Mouse (Mus musculus): ENCODE measurements at regions not wholly inside any gene's neighbourhood (a gene's known extent, or its start where the extent isn't known, plus 50 kb on each side); places are given as distances from the start of the nearest gene placed in this dataset.
A peak's percentile ranks its signal among the peaks of the same experiment; 100 is the strongest.

DNA sequence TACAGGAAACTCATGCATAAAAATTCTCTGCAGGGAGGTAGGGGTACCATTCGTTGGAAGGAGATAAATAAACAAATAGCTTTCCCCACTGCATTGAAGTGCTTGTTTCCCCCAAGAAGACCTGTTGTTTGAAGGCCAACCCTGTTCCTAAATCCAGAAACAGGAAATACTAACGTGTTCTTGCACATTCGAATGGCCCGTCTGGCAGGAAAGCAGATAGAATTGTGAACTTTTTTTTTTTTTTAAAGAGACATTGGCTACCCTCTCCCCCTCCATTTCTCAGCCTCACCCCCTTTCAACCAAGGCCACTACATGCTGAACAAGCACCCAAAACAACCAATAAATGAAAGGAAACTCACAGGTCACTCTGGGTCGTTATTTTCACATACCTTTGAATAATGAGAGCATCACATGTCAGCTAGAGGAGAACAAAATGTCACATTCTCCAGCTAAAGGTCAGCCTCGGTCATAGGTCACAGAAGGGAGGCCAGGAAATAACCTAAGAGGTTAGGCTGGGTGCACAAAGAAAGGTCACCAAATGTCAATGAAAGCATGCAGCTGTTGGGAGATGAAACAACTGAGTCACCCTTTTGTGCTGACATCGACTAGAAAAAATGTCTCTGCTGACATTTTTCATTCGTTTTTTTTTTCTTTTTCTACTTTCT is 250.8 kb upstream of the Usp25 start:
- WGBS = 6% methylated on average over 8 of the region's 8 CpGs
- H3K27me3 ChIP-seq (replicated peaks) = no peaks in the 10 kb centered on the region
- H3K4me1 ChIP-seq = no peaks in the 10 kb centered on the region
- no peak overlapping the region for H3K9ac ChIP-seq
- no peaks in the 10 kb centered on the region for H3K9me3 ChIP-seq
- H3K4me2 ChIP-seq = no peak overlapping the region
- no peak for ATAC-seq (replicated peaks)
- no peak overlapping the region for H3K4me3 ChIP-seq
- no peaks in the 10 kb centered on the region for H3K36me3 ChIP-seq (replicated peaks)
- no peak overlapping the region for H3K27ac ChIP-seq

DNA sequence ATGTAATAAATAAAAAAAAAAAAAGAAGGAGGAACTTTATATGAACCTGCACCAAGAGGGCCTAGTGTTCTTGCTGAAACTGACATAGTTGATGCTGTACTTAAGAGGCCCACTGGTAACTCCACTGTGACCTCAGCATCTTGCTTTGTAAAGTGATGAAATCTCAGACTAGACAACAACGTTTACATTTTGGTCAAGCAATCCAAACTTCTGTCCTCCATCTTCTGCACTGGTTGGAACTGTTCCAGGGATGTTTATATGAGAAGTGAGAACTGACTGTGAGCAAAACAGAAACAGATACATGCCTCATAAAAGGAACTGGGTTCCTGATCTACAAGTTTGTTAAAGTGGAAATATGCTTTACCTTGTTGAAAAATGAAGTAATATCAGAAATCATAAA is 251.7 kb upstream of the Usp25 start:
- 68% methylated on average over 1 of the region's 1 CpGs for WGBS
- no peak for ATAC-seq (replicated peaks)
- H3K4me1 ChIP-seq = no peaks in the 10 kb centered on the region

DNA sequence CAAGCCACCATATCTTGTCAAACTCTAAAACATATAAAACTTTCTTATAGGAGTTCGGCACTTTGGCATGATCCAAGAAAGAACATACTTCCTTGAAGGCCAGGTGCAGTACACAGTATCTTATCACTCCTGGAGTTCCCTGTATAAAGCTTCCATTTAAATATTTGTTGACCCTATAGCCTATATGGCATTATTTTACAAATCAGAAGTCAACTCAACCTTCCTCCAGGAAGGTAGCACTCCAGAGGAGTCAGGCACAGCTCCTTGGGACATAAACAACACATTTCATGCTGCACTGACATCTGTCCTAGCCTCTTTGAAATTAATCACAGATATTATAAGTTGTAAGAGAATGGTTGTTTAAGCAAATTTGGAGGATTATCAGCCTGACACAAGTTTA is 252.5 kb upstream of the Usp25 start:
- no peak overlapping the region for H3K4me3 ChIP-seq
- no peak for ATAC-seq (replicated peaks)
- WGBS = 84% methylated on average over 1 of the region's 1 CpGs
- H3K9me3 ChIP-seq = no peaks in the 10 kb centered on the region
- H3K9ac ChIP-seq = no peak overlapping the region
- H3K27me3 ChIP-seq (replicated peaks) = no peaks in the 10 kb centered on the region
- no peaks in the 10 kb centered on the region for H3K4me1 ChIP-seq
- H3K4me2 ChIP-seq = no peak overlapping the region
- H3K36me3 ChIP-seq (replicated peaks) = no peaks in the 10 kb centered on the region
- H3K27ac ChIP-seq = no peak overlapping the region

More for the DNA sequence above, 251.7 kb upstream of the Usp25 start:
- Histone ChIP-seq H3K9me3 (no peaks in the 10 kb centered on the region), H3K4me3 (no peak overlapping the region), H3K27ac (no peak overlapping the region), H3K27me3 (replicated peaks) (no peaks in the 10 kb centered on the region), H3K4me2 (no peak overlapping the region), H3K36me3 (replicated peaks) (no peaks in the 10 kb centered on the region), H3K9ac (no peak overlapping the region)

- 77% methylated on average over 3 of the region's 3 CpGs for WGBS
- Histone ChIP-seq H3K36me3 (replicated peaks) (no peaks in the 10 kb centered on the region), H3K4me3 (no peak overlapping the region), H3K9me3 (no peaks in the 10 kb centered on the region), H3K4me2 (no peak overlapping the region), H3K27me3 (replicated peaks) (no peaks in the 10 kb centered on the region), H3K4me1 (no peaks in the 10 kb centered on the region), H3K9ac (no peak overlapping the region), H3K27ac (no peak overlapping the region)
- no peak for ATAC-seq (replicated peaks)
Measured at GRCm38 (mm10) chr16:76754871-76755270, 258.6 kb upstream of the Usp25 start.

- Histone ChIP-seq H3K9ac (no peak overlapping the region), H3K4me1 (no peaks in the 10 kb centered on the region), H3K4me2 (no peak overlapping the region), H3K36me3 (replicated peaks) (no peaks in the 10 kb centered on the region), H3K27me3 (replicated peaks) (no peaks in the 10 kb centered on the region), H3K4me3 (no peak overlapping the region), H3K9me3 (no peaks in the 10 kb centered on the region), H3K27ac (no peak overlapping the region)
- ATAC-seq (replicated peaks) = no peak
- WGBS = 96% methylated on average over 3 of the region's 3 CpGs
Measured at GRCm38 (mm10) chr16:76746385-76746784, 267.1 kb upstream of the Usp25 start.

- no peaks in the 10 kb centered on the region for H3K36me3 ChIP-seq (replicated peaks)
- H3K4me1 ChIP-seq = no peaks in the 10 kb centered on the region
- no peaks in the 10 kb centered on the region for H3K9me3 ChIP-seq
- no peak overlapping the region for H3K27ac ChIP-seq
- H3K4me2 ChIP-seq = no peak overlapping the region
- H3K9ac ChIP-seq = no peak overlapping the region
- H3K4me3 ChIP-seq = no peak overlapping the region
- no peak for ATAC-seq (replicated peaks)
- WGBS = 47% methylated on average over 3 of the region's 3 CpGs
- no peaks in the 10 kb centered on the region for H3K27me3 ChIP-seq (replicated peaks)
Measured at GRCm38 (mm10) chr16:76741141-76741540, 272.4 kb upstream of the Usp25 start.

- H3K4me1 ChIP-seq = no peaks in the 10 kb centered on the region
- H3K27ac ChIP-seq = no peak overlapping the region
- 85% methylated on average over 4 of the region's 4 CpGs for WGBS
- no peaks in the 10 kb centered on the region for H3K27me3 ChIP-seq (replicated peaks)
- ATAC-seq (replicated peaks) = no peak
- no peak overlapping the region for H3K4me3 ChIP-seq
- H3K9ac ChIP-seq = no peak overlapping the region
- H3K4me2 ChIP-seq = no peak overlapping the region
- H3K36me3 ChIP-seq (replicated peaks) = no peaks in the 10 kb centered on the region
- no peaks in the 10 kb centered on the region for H3K9me3 ChIP-seq
Measured at GRCm38 (mm10) chr16:76725991-76726390, 287.5 kb upstream of the Usp25 start.

DNA sequence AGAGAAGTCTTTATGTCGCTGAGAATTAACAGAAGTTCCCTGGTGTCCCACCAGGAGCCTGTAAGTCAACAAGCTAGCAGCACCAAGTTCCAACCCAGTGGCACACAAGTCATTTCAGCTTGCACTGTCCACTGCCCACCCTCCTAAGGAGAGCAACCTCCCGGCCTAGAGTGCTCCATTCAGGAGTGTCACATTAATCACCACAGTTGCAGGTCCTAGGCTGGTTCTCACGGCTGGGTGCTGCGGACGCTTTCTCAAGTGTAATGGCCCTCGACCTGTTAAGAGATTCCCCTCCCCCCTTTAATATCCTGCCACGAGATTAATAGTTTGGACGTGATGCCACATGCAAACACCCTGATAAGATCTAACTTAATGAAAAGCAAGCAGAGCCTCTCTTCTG is 288.2 kb upstream of the Usp25 start:
- no peaks in the 10 kb centered on the region for H3K27me3 ChIP-seq (replicated peaks)
- no peak overlapping the region for H3K4me2 ChIP-seq
- no peak overlapping the region for H3K9ac ChIP-seq
- WGBS = 62% methylated on average over 8 of the region's 8 CpGs
- H3K27ac ChIP-seq = no peak overlapping the region
- no peaks in the 10 kb centered on the region for H3K36me3 ChIP-seq (replicated peaks)
- H3K4me3 ChIP-seq = no peak overlapping the region
- H3K9me3 ChIP-seq = no peaks in the 10 kb centered on the region
- no peaks in the 10 kb centered on the region for H3K4me1 ChIP-seq
- ATAC-seq (replicated peaks) = no peak

- H3K4me2 ChIP-seq = no peak overlapping the region
- no peak overlapping the region for H3K4me3 ChIP-seq
- ATAC-seq (replicated peaks) = no peak
- H3K9me3 ChIP-seq = no peaks in the 10 kb centered on the region
- H3K9ac ChIP-seq = no peak overlapping the region
- no peaks in the 10 kb centered on the region for H3K4me1 ChIP-seq
- no peaks in the 10 kb centered on the region for H3K36me3 ChIP-seq (replicated peaks)
- WGBS = 90% methylated on average over 1 of the region's 1 CpGs
- H3K27ac ChIP-seq = no peak overlapping the region
- H3K27me3 ChIP-seq (replicated peaks) = no peaks in the 10 kb centered on the region
Measured at GRCm38 (mm10) chr16:76718809-76719208, 294.7 kb upstream of the Usp25 start.

DNA sequence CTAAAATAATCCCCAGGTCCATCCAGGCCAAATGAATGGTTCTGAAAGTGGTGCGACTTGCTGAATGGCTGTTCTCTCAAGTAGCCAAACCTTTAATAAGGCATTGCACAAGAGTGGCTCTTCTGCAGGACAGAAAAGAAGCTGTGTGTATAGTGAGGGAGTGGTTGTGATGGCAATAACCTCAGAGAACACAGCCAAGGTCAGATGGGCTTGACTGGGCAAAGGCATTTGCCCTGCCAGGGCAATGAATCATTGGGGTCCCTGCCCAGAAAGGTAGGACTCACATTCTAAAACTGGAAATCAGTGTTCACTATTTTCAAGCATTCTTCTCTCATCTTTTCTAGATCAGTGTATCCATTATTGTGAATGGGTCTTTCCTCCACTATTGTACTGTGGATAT is 295.4 kb upstream of the Usp25 start:
- Histone ChIP-seq H3K36me3 (replicated peaks) (no peaks in the 10 kb centered on the region), H3K27ac (no peak overlapping the region), H3K4me3 (no peak overlapping the region), H3K9ac (no peak overlapping the region), H3K9me3 (no peaks in the 10 kb centered on the region), H3K4me1 (no peaks in the 10 kb centered on the region), H3K27me3 (replicated peaks) (no peaks in the 10 kb centered on the region), H3K4me2 (no peak overlapping the region)
- WGBS = 88% methylated on average over 1 of the region's 1 CpGs
- ATAC-seq (replicated peaks) = no peak

- no peaks in the 10 kb centered on the region for H3K36me3 ChIP-seq (replicated peaks)
- 57% methylated on average over 6 of the region's 6 CpGs for WGBS
- H3K4me3 ChIP-seq = no peak overlapping the region
- no peaks in the 10 kb centered on the region for H3K4me1 ChIP-seq
- H3K9ac ChIP-seq = no peak overlapping the region
- no peak overlapping the region for H3K27ac ChIP-seq
- no peak overlapping the region for H3K4me2 ChIP-seq
- no peaks in the 10 kb centered on the region for H3K27me3 ChIP-seq (replicated peaks)
- H3K9me3 ChIP-seq = no peaks in the 10 kb centered on the region
- ATAC-seq (replicated peaks) = no peak
Measured at GRCm38 (mm10) chr16:76694913-76695312, 318.6 kb upstream of the Usp25 start.

GRCm38 (mm10) chr16:76687735-76688447 is 314.3 kb upstream of the Nrip1 start:
- ATAC-seq (replicated peaks) = no peak
- 89% methylated on average over 18 of the region's 18 CpGs for WGBS
- Histone ChIP-seq H3K27me3 (replicated peaks) (peaks cover 3% of the 10 kb centered on the region; the same call in 1 of the 2 replicates), H3K36me3 (replicated peaks) (no peaks in the 10 kb centered on the region), H3K9ac (no peak overlapping the region), H3K4me3 (no peak overlapping the region), H3K4me1 (no peaks in the 10 kb centered on the region), H3K27ac (no peak overlapping the region), H3K4me2 (no peak overlapping the region), H3K9me3 (no peaks in the 10 kb centered on the region)

- ATAC-seq (replicated peaks) = peak; percentile 71; the same call in 1 of the 2 replicates
- Histone ChIP-seq H3K27me3 (replicated peaks) (peaks cover 3% of the 10 kb centered on the region; the same call in 1 of the 2 replicates), H3K4me3 (no peak overlapping the region), H3K9ac (no peak overlapping the region), H3K36me3 (replicated peaks) (no peaks in the 10 kb centered on the region), H3K27ac (no peak overlapping the region), H3K4me2 (no peak overlapping the region), H3K4me1 (no peaks in the 10 kb centered on the region), H3K9me3 (no peaks in the 10 kb centered on the region)
- 21% methylated on average over 8 of the region's 8 CpGs for WGBS
Measured at GRCm38 (mm10) chr16:76685562-76685961, 311.9 kb upstream of the Nrip1 start.
